Mouse (Mus musculus) left cerebral cortex, postnatal 25 days (tissue): ENCODE data around the gene Adcy6. TPM values are rescaled to one million over a fixed set of nuclear protein-coding genes. Genes with fewer than 3 reads are reported as not detected.
A peak's percentile ranks its signal among the peaks of the same experiment; 100 is the strongest.

Experiments
- DNase-seq, 2 experiments: peaks; one replicate each; pipeline ENCODE4 v3.0.0; 2022; ENCODE audit warnings: low spot score in 2 of 2, mixed read lengths in 1 of 2
- intact Hi-C: fragments of 180-260 bp; cut with DNase I; formaldehyde crosslinking; loops from one replicate; pipeline ENCODE4 v1.15.1; 2025
- total RNA-seq, 2 experiments: library from RNA; stranded (reverse); gene quantifications; 2 replicates each; pipeline ENCODE4 v1.2.3; 2021

Adcy6 gene
- total RNA-seq, 2 experiments from 2014 or later: 51.7 to 53.7 TPM

- intact Hi-C loops: loop anchor here (10.0 kb wide), 1 partner anchor 224 kb away; no protein-coding TSS in a partner anchor
- DNase-seq: no peak
These were observed 38.9 kb downstream of the Adcy6 start, which contains the start of the genes Ccnt1 and 4930415O20Rik for GRCm38 (mm10) chr15:98570873-98571538. Gene Ccnt1 (minus strand): TSS chr15:98570923. Gene 4930415O20Rik (plus strand): TSS chr15:98571004.

- no peak for DNase-seq
- intact Hi-C loops: loop anchor here (5.0 to 10.0 kb wide), 2 partner anchors 38 to 225 kb away; partner anchors contain the start of gene Kansl2
These were observed 40.0 kb downstream of the Adcy6 start for GRCm38 (mm10) chr15:98569795-98570365.

- no peak for DNase-seq
- intact Hi-C loops: loop anchor here (5.0 kb wide), 1 partner anchor 37 kb away; the partner anchor contains the start of gene Kansl2
These were observed 40.7 kb downstream of the Adcy6 start for GRCm38 (mm10) chr15:98569216-98569615.

- intact Hi-C loops: loop anchor here (5.0 kb wide), 1 partner anchor 36 kb away; the partner anchor contains the start of gene Kansl2
- no peak for DNase-seq
These were observed 41.4 kb downstream of the Adcy6 start for GRCm38 (mm10) chr15:98568256-98569033.

GRCm38 (mm10) chr15:98567278-98568134, 42.4 kb downstream of the Adcy6 start:
- peak; percentile 100 for DNase-seq
- intact Hi-C loops: loop anchor here (5.0 kb wide), 1 partner anchor 35 kb away; the partner anchor contains the start of gene Kansl2

GRCm38 (mm10) chr15:98566973-98567277, 43.0 kb downstream of the Adcy6 start:
- no peak for DNase-seq
- intact Hi-C loops: loop anchor here (5.0 kb wide), 1 partner anchor 35 kb away; the partner anchor contains the start of gene Kansl2

GRCm38 (mm10) chr15:98557186-98557585, 52.7 kb downstream of the Adcy6 start:
- intact Hi-C loops: no loop called here
- DNase-seq: no peak

- intact Hi-C loops: no loop called here
These were observed 54.0 kb downstream of the Adcy6 start for GRCm38 (mm10) chr15:98555881-98556280.

GRCm38 (mm10) chr15:98552758-98553157, 57.1 kb downstream of the Adcy6 start:
- intact Hi-C loops: no loop called here
- no peak for DNase-seq

More at GRCm38 (mm10) chr15:98555881-98556280, 54.0 kb downstream of the Adcy6 start:
- DNase-seq: no peak

- no peak for DNase-seq
- intact Hi-C loops: no loop called here
These were observed 63.0 kb downstream of the Adcy6 start for GRCm38 (mm10) chr15:98546843-98547242.

GRCm38 (mm10) chr15:98545151-98545550, 64.7 kb downstream of the Adcy6 start:
- intact Hi-C loops: no loop called here
- DNase-seq: no peak

GRCm38 (mm10) chr15:98543341-98543740, 66.5 kb downstream of the Adcy6 start:
- intact Hi-C loops: no loop called here
- DNase-seq: no peak

- intact Hi-C loops: no loop called here
- no peak for DNase-seq
These were observed 68.8 kb downstream of the Adcy6 start for GRCm38 (mm10) chr15:98541064-98541463.

Other genes with a start within 250 kb of the Adcy6 start
- not detected for gene Olfr283, start 229.1 kb downstream of the Adcy6 start, total RNA-seq
- gene Olfr282, start 178.9 kb downstream of the Adcy6 start, total RNA-seq: not detected
- not detected for gene Olfr281, start 157.5 kb downstream of the Adcy6 start, total RNA-seq
- not detected for gene OR5BS1P, start 140.2 kb downstream of the Adcy6 start, total RNA-seq
- gene Lalba, start 127.4 kb downstream of the Adcy6 start, total RNA-seq: not detected
- gene Olfr279, start 117.7 kb downstream of the Adcy6 start, total RNA-seq: not detected
- gene Kansl2, start 75.8 kb downstream of the Adcy6 start, total RNA-seq: 10 to 100 TPM; 58.1 to 62.6 TPM
- gene Ccnt1, start 39.2 kb downstream of the Adcy6 start, total RNA-seq: 10 to 100 TPM; 45.5 to 45.9 TPM
- gene 4930415O20Rik, start 39.1 kb downstream of the Adcy6 start, total RNA-seq: not detected
- 100 to 1,000 TPM; 277 to 286 TPM for gene Cacnb3, start 20.8 kb upstream of the Adcy6 start, total RNA-seq
- 10 to 100 TPM; 69.4 to 75.8 TPM for gene Ddx23, start 52.8 kb upstream of the Adcy6 start, total RNA-seq
- gene Rnd1, start 67.4 kb upstream of the Adcy6 start, total RNA-seq: 10 to 100 TPM; 31.8 to 36.8 TPM
- gene Ccdc65, start 98.1 kb upstream of the Adcy6 start, total RNA-seq: 10 to 100 TPM in 1 of 2 experiments, 1 to 10 TPM in 1; 9.8 to 11.4 TPM
- gene Fkbp11, start 118.1 kb upstream of the Adcy6 start, total RNA-seq: 1 to 10 TPM; 1.4 to 2.3 TPM
- 100 to 1,000 TPM; 767 to 776 TPM for gene Arf3, start 153.1 kb upstream of the Adcy6 start, total RNA-seq
- under 1 TPM; 0.37 to 0.62 TPM for gene Wnt10b, start 168.1 kb upstream of the Adcy6 start, total RNA-seq
- gene Wnt1, start 179.8 kb upstream of the Adcy6 start, total RNA-seq: not detected
- gene Ddn, start 199.4 kb upstream of the Adcy6 start, total RNA-seq: 100 to 1,000 TPM; 829 to 842 TPM
- 10 to 100 TPM; 44.1 to 55.6 TPM for gene Prkag1, start 221.4 kb upstream of the Adcy6 start, total RNA-seq